Mouse (Mus musculus): ENCODE measurements around the gene Iqschfp.

The Iqschfp gene

GRCm38 (mm10) chr3:68615042-68615810, 723.2 kb downstream of the Iqschfp start:
- DNase-seq: no peak

DNA sequence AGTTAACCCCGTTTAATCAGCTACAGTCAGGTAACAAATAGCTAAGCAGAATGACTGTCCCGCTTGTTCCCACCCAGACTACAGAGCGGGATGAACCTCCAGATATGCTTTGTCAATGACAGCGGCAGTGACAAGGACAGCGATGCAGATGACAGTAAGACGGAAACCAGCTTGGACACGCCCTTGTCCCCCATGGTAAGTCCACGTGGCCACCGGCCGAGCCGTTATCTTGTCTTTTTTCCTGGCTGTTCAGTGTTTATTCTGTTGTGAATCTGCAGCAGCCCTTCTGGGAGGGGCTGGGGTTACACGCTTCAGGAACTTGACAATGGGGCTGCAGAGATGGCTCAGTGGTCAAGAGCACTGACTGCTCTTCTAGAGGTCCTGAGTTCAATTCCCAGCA, 724.3 kb downstream of the Iqschfp start:
- no peak for DNase-seq

- no peak for DNase-seq
Observed at GRCm38 (mm10) chr3:68617708-68618107, 725.7 kb downstream of the Iqschfp start.

DNA sequence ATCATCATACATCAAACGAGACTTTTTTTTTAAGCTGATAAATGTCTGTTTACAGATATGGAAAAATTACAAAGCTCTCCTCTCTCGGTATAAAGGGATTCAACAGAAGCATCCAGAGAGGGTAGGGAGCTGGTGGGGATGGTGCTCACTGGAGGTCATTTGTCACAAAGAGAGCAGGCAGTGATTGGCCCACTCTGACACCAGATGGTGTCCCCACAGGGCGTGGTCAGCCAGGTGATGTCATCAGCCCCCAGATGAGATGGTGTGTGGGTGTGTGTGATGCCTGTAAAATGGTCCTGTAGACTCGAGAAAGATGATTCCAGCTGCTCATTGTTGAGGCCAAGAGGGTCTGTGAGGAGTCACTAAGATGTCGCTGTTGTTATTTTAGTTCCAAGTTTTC, 727.1 kb downstream of the Iqschfp start:
- no peak for DNase-seq

DNA sequence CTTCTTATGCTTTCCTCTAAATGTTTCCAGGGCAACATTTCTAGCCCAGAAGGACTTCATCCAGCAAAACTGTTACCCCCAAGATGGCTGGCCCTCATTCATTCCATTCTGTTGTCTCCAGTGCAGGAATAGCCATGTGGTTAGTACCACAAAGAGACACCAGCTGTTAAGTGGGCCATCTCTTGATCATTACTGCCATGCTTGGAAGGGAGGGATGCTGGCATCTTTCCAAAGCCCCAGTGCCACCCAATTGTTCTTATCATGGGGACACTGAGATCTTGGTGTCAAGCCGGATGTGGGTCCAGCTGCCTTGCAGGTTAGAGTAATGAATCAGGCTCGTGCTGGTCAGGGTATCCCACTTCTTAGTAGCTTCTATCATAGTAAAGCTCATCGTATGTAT, 729.9 kb downstream of the Iqschfp start:
- no peak for DNase-seq

- DNase-seq: no peak
Observed at GRCm38 (mm10) chr3:68623036-68623435, 731.0 kb downstream of the Iqschfp start.

- DNase-seq: no peak
Observed at GRCm38 (mm10) chr3:68624471-68624870, 732.4 kb downstream of the Iqschfp start.

DNA sequence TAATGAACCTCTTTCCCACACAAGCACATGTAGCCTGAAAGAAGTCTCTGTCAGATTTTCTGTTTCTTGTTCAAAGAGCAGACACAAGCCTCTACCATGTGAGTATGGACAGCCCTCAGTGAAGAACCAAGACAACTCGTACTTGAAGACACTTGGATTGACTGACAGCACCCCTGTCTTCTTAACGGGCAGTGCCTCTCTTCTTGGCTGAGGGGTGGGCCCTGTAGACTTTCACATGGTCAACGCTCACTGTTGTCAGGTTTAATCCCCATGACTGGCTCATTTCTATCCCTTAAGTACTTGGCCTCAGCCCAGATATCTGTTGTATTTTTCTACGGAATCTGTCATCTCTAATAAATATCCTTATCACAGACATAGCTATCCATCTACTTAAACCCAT, 738.2 kb downstream of the Iqschfp start:
- DNase-seq: no peak

DNA sequence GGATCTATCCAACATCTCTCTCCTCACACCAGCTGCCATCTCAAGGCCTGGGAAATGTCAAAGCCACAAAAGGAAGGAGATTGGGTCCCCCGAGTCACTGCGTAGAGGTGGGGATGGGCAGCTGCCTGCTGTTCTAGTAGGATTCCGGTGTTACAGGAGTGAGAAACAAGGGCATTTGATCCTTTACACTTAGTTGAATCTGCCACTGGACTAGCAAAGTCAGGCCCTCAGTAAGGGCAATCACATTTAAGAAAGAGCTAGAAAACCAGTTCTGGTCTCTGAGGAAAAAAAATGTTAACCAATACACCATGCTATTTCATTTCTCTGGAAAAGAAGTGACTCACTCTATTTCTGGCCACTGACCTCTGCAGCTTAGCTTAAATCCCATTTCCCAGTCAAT, 738.8 kb downstream of the Iqschfp start:
- no peak for DNase-seq

DNA sequence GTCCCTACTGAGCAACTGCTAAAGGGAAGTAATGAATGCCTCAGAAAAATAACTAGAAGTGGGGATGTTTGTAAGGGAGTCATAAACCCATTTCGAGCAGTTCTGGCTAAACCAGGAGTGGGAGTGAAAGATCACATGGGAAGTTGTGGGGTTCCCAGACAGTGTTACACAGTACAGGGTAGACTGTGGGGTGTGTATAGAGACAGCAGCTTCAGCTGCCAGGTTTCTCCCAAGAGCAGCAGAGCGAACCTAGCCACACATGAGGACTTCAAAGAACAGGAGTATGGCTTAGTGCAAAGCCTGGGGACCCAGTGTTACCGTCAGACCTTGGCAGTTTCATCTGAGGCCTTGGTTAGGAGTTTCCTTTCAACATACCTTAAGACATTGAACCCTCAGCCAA, 740.7 kb downstream of the Iqschfp start:
- no peak for DNase-seq

DNA sequence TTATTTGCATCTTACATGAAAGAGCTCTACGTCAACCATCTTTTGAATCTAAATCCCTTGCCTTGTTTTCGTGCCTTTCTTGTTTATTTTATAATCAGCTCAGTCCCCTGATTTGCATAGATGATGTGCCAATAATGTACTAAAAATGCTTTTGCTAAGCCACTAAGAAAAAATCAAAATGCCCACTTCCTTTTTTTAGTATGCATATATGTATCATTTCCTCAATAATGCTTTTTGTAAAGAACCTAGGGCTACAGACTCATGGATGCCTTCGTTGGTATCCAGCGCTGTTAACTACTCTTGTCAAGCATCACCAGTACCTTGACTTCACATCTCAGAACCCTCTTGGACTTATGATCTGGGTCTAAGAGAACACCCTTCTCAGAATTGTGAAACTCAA, 741.5 kb downstream of the Iqschfp start:
- no peak for DNase-seq

DNA sequence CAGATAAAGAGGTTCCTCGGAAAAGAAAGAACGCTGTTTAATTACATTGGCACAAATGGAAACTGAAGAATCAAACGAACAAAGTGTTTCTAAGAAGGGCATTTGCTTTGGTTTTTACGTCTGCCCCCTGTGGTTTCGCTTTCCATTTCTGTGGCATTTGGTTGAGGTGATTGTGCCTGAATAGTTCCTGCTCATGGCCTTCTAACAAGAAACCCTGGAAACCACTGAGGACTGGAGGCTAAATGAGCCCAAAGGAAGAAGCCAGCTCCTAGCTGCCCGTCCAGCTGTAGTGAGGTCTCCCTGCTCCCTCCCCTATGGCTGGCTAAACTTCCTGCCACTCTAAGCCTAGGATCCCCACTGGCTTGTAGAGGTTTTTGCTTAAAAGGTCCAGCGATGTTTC, 745.9 kb downstream of the Iqschfp start:
- DNase-seq: no peak

- DNase-seq: no peak
Observed at GRCm38 (mm10) chr3:68638703-68639102, 746.7 kb downstream of the Iqschfp start.

- no peak for DNase-seq
Observed at GRCm38 (mm10) chr3:68642935-68643334, 750.9 kb downstream of the Iqschfp start.

GRCm38 (mm10) chr3:68646387-68647130, 754.5 kb downstream of the Iqschfp start:
- no peak for DNase-seq

- DNase-seq: no peak
Observed at GRCm38 (mm10) chr3:68647282-68647681, 755.2 kb downstream of the Iqschfp start.

DNA sequence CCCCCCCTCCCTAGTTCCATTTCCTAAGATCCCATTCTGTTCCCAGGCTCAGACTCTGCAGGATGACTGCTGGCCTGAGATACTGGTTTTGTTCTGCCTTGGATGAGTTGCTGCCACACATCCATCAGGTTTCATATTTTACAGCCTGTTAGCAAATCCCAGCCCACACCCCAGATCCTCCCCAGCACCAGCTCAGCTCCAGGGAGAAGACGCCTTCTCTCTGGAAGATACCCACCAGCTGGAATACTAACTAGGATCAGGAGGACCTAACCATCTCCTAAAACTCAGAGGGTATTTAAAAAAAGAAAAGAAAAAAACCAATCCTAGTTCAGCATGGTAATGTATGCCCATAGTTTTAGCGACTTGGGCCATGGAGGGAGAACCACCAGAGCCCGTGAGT, 758.2 kb downstream of the Iqschfp start:
- no peak for DNase-seq

DNA sequence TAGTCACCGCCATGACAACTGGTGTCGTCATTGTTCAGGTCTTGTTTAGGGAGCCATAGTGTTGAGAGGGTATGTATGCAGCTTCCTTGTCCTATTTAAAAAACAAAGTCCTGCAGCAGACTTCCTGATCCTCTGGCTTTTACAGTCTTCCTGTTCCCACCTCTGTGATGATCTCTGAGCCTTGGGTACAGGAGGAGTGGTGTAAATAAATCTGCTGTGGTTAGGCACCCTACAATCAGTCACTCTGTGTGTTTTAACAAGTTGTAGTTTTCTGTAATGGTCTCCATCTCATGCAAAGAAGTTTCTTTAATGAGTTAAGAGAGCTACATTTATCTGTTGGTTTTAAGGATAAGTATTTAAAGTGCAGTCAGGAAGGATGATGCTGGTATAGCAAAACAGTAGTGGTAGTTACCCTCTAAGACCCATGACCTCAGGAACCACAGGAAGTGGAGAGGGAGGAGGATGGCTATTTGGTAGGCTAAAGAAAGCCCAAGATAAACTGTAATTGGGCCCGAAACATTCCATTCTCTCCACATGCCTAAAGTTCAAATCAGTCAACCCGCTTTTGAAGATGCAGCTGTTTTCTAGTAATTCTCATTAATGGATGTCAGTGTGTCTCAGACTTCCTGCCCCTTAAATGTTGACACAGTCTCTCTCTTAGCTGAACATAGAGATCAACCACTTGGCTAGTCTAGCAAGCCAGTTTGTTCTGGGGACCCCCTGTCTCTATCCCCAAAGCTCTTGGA, 764.7 kb downstream of the Iqschfp start:
- DNase-seq: no peak

DNA sequence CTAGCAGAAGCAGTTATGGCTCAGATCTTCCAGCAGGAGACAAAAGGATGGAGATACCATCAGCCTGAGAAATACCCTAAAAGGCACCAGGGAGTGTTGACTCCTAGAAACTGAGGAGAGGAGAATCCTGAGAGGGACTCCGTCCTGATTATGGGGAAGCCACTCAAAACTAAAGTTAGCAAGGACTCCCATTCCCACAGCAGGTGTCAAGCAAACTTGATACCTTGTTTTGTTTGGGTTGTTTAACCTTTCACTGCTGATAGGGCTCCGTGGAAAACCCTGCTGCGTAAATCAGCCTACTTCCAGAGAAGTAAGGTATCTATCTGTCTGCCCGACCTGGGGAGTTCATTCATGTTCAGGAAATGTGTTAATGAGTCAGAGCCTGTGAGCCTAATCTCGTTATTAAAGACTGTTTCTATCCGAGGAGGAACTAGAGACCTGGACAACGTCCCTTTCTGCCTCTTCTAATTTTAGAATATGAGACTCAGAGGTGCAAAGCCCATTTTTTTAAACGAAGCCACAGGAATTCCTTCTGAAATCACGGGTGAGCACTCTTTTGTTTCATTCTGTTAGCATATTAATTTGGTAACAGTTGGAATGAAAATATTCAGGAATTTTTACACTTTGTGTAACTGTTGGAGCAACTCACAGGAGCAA, 765.7 kb downstream of the Iqschfp start:
- DNase-seq: no peak

DNA sequence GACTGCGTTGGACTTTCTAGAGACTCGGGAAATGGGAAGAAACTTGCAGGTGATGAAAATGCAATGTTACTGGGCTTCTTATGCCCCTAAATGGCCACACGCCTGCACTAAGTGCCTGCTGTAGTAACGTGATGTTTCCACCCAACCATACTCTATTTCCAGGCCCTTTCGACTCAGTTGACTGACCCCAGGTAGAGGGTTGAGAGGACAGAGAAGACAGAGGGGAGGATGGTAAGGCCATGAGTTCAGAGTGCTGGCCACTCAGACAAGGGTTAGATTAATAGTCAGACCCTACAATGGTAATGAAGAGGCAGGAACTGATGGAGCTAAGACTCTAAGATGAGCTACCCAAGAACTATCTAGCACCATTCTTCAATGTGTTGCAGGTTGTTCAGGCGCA, 768.0 kb downstream of the Iqschfp start:
- no peak for DNase-seq

DNA sequence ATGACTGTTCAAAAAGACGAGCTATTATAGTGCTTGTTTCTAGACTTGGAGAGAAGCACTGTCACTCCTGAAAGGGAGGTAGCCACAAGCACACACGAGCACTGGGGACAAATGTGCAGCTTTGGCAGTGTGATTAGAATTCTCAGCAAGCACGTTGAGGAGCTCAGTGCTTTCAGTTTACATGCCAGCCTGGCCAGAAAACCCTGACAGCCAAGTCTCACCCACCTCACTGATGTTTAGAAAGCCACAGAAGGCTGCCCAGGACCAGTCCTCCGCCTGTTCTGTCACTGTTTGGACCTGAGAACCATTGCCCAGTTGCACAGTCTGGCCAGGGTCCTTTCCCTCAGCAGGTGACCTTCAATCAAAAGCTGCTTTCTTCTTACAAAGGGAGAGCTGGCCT, 768.5 kb downstream of the Iqschfp start:
- DNase-seq: no peak

DNA sequence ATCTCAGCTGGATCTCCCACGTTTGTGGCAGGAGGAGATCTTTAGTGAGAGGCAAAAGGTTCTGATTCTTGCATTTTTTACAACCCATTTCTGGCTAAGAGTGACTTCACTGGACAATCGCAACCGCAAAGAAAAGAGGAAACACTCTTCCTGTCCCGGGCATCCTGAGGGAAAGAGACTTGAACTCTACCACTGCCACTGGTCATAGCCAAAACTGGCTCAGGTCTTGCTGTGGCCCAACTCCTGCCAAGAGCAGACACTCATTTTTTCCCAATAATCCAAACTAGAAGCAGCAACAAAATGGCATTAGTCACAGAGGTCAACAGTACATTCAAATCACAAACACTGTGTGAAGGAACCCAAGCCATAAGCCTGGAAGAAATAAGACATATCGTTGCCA, 770.4 kb downstream of the Iqschfp start:
- DNase-seq: no peak

GRCm38 (mm10) chr3:68664337-68664736, 772.3 kb downstream of the Iqschfp start:
- DNase-seq: no peak

Data from cerebellum, adult 8-10 months (tissue).